Mouse (Mus musculus): ENCODE measurements around the gene Lekr1.

Gene Lekr1

DNA sequence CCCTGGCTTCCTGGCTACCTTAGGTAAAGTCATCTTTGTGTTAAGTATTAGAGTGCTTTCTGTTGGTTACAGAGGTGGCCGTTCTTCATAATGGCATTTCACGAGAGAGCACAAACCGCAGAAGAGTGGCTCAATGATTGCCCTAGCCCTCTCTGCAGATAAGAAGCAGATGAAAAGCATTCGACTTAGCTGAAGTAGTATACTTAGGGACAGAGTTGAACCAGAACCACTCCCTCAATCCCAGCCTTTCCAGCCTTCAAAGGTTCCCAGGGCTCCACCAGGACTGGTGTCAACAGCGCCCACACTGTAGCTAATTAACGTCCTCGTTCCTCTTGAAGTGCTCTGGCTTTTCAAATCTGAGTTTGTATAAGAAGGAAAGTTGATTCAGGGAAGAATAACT lies 166.4 kb downstream of the Lekr1 start:
- DNase-seq (ENCODE audit: low spot score): no peak

DNA sequence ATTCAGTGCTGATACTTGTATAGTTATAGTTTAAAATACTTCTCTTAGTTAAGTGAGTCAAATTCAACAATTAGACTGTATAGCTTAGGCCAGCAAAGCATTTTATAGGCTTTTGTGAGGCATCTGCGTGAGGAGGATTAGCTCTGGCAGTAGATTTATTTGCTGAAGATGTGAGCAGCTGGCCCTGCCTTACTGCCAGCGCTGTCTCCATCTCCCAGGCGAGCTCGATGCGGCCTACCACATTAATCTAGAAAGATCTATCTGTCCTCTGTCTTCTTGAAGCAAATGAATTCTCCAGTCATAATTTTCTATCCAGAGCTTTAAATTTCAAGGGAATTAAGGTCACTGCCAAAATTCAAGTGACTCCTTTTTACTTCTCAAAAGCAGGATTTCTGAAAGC lies 170.4 kb downstream of the Lekr1 start:
- DNase-seq (ENCODE audit: low spot score): no peak

DNA sequence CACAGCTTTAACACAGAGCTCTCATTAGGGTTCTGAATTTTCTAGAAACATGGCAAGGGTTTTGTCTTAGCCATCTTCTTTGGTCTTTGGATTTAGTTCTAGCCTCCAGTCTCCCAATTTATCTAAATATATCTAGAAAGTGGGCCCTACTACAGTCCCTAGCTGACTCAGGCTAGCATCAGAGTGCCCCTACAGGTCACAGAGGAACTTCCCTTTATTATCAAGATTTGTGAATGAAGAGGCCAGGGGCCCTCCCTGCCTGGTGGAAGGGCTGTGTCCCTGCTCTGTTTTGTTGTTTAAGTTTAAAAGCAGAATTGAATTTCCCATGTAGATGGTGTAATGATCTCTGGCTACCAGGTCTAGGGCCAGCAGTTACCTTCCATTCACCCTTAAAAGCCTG lies 173.6 kb downstream of the Lekr1 start:
- no peak for DNase-seq (ENCODE audit: low spot score)

DNA sequence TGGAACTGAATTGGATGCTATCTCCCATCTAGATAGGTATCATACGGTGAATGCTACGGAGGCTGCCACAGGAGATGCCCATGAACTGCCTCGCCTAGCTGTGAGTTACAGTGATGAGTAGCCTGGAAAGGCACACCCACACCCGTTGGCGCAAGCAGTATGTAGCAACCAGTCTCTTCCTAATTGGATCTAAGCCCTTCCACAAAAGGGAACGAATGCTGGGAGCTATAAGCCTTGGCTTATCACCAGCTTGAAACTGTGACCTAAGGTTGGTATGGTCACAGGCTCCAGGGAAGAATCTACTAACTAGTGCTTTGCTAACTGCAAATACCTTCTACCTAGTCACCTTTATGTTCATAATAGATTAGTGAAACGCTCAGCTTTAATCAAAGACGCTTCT lies 175.1 kb downstream of the Lekr1 start:
- no peak for DNase-seq (ENCODE audit: low spot score)

DNA sequence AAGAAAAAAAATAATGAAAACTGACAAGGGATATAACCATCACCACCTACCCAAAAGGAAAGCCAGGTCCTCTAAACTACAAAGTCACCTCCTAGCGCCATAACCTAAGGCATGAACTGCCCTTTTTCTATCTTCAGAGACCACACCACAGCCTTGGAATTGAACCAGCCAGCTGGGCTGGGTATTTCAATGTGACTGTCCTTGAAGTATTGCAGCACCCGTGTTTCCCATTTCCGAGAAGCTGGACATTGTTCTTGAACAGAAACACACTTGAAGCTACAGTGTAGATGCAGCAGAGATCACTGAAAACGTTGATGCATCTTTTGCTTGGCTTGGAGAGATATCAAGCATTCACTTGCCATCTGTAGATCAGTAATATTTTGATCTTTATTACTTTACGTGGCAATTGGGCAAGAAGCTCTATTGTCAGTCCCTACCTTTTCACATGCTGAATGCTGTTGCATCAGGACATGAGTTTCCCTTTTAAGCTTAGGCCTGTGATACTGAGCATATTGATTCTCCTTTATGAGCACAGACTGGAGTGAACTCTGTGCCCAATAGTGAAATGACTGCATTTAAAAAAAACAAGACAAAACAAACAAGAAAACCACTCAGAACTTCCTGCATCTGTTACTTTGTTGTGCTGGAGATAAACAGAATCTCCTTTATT lies 176.6 kb downstream of the Lekr1 start:
- DNase-seq (ENCODE audit: low spot score): no peak

DNA sequence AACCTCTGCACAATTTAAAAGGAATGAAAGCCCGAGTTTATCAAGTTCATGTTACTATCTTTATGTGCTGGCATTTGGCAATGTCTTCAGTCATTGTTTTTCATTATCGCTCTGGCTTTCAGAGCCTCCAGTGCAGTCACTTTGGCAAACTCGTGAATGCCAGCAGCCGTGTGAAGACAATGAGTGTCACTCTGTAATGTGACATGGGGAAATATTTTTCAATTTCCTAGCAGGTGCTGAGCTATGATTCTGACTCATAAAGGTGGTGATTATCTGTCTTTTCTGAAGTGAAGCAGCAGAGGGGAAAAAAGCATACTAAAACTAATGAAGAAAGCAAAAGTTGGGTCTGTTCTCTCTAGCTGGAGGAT lies 177.1 kb downstream of the Lekr1 start:
- no peak for DNase-seq (ENCODE audit: low spot score)

DNA sequence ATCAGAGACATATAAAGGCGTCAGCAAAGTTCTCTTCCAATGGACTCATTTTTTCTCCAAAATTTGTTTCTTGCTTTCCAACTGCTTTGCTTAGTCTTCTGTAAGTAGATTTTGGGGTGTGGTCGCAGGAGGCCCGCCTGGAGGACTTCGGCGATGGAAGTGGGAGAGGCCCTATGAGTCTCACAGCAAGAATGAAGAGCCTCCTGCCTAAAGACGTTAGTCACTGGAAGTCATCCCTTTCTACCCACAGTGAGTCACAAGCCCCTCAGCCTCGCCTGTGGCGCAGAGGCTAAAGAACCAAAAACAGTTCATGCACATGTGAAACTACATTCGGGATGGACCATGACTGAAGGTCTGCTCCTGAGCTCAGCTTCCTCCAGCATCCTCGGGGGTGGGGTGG lies 178.3 kb downstream of the Lekr1 start:
- no peak for DNase-seq (ENCODE audit: low spot score)

DNA sequence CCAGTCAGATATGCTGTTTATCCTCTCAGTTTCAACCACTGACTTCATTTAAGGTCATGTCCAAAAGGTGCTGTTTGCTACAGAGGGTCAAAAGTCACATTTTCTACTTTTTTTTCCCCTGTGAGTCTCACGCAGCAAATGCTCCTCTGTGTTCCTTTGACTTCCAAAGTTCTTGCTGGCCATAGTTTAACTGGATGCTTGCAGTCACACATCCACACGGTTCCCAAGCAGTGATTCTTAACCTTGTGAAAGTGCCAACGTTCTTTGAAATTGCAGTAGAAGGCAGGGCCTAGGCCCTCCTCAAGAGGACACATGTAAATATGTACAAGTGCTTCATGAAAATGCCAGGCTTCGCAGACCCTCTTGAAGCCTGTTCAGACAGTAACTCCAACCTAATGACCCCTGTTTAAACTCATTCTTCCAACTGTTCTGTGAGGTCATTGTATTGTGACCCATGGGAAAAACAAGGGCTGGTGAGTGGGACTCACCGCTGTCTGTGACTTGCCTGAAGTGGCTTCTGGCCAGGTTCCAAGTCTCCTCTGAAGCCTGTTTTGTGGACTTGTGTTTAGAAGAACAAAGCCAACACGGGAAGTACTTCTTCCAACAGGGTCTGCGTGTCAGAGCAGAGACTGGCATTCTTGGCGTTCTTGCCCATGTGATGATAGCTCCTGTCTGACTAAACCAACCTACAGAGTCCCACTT lies 179.0 kb downstream of the Lekr1 start:
- DNase-seq (ENCODE audit: low spot score): no peak

DNA sequence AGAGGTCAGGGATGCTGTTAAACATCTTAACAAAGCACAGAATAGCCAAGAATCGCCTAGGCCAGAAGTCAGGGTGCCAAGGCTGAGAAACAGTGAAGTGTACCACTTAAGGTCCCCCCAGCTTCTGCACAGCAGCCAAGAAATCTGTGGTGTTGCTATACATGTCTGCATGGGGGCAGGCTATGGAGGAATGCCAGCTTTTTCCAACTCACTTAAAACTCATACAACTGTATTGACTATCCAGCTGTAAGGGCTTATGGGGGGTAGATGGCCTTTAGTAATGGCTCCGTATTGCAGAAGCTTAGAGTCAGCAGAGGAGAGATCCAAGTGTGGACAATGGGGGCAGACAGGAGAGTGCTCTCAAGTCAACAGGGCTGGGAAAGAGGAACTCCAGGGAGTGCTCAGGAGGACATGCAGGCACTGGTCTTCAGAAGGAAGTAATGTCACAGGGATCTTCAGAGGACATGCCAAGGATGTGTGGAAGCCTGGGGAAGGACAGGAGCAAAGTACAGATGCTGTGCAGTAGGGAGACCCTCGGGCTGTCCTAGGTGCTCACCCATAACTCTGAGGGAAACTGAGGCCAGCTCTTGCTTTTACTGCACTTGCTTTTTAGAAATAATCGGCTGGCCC lies 181.2 kb downstream of the Lekr1 start:
- DNase-seq (ENCODE audit: low spot score): no peak

DNA sequence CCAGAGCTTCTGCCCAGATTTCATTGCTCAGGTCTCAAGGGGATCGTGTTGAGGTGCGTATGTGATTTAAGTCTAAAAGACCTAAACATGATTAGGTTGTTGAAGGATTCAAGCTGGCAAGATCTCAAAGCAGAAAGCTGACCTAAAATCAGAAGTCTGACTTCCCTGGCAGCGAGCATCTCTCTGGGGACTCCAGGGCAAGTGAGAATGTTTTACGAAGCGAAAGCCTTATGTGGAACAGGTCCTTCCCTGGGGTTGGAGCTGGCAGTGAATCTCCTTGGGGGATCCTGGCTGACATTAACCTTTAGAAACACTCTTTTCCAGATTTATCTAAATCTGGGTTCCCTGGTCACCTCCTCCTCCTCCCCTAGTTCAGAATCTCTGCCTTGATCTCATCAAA lies 187.7 kb downstream of the Lekr1 start:
- no peak for DNase-seq (ENCODE audit: low spot score)

DNA sequence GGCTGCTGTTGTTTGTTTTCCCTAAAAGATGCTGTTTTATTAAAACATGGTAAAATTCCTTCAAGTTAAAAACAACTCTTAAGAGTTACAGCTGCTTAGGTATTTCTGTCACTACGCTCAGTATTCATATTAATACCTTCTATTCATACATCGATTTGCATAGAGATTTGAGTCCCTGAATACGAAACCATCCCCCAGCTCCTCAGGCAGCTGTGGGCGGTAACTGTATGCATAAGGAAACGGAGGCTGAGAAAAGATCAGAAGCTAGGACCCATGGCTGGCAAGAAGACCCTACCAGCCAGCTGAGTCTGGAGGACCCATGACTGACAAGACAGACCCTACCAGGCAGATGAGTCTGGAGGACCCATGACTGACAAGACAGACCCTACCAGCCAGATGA lies 189.5 kb downstream of the Lekr1 start:
- no peak for DNase-seq (ENCODE audit: low spot score)

DNA sequence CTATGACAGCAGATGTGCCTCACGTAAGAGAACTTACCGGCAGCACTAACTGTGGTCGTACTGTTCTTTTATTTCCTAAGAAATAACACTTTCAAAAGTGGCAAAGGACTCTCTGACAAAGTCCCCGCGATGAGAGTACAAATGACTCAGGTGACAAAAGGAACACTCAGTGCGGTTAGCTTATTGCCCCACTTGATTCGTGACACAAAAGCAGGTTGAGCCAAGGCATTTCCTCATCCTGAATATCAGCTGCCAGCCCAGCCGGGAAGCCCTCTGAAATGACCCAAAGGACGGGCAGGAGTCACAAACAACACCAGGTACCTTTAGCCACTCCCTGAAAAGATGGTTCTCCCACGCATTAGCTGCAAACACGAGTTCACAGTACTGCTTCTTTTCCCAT lies 192.1 kb downstream of the Lekr1 start:
- no peak for DNase-seq (ENCODE audit: low spot score)

DNA sequence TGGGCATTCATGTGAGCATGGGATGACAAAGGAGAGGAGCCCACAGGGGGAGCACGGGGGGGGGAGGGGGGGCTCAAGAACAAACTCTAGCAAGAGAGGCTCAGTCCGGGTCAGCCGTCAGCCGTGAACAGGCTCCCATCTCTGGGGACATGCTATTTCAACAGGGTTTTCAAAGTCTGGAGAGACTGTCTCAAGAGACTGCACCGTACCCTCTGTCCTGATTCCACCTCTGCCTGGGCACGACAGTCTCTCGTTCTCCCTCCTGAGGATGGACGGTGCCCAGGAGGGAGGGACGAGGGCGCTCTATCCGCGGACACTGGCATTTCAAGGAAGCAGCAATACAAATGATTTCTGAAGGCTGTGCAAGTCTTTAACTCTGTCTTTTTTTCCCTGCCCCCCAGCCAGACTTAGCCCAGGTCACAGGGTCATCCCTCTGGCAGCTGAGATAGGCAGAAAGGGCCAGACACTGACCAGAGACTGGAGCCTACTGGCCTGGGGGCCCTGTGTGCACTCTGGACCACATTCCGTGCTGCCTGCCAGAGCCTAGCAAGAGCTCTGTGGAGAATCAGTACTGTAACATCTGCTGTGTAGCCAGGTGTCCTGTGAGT lies 192.8 kb downstream of the Lekr1 start:
- DNase-seq (ENCODE audit: low spot score): no peak

DNA sequence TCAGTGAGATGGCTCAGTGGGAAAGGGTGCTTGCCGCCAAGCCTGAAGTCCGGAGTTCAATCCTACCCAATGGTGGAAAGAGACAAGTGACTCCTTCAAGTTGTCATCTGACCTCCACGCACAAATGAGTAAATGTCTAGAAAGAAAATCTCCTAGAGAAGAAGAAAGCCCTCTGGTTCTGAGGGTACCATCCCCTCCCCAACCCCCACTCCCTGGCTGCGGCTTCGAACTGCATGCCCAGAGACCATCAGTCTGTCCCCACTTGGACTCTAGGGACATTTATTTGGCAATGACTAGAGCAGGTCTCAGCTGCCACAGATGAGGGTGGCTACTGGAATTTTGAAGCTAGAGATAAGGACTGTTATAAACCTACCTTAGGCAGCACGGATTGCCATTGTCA lies 193.7 kb downstream of the Lekr1 start:
- no peak for DNase-seq (ENCODE audit: low spot score)

DNA sequence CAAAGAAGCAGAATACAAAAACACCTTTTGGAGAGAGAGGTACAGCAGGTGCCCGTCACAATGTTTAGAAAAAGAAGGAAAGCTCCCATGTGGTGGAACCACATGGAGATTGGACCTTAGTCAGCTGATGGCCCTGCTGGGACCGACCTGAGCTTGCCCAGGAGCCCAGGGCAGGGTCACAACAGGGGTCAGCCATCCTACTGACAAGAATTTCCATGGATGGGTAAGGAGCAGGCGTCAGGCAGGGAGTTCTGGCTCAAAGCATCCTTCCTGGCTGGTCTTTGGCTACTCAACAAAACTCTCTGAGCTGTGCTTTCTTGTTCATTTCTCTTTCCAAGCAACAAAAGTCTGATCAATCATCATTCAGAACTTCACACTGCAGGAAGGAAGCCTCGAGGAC lies 194.9 kb downstream of the Lekr1 start:
- DNase-seq (ENCODE audit: low spot score): no peak

DNA sequence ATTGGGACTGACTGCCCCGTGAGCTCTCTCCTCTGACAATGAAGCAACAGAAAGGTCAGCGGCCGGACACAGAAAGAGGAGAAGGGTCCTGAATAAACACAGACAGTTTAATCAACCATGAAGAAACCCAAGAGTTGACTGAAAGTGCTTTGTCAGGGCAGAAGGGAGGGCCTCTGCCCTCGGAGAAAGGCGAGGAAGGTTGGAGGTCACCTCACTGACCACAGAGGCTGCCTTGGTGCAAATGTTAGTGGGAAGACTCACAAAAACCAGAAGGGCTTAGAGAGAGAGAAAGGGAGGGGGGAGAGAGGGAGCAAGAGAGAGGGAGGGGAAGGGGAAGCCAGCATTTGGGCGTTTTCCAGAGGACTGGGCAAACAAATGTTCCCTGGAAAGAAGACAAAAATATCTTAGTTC lies 195.4 kb downstream of the Lekr1 start:
- no peak for DNase-seq (ENCODE audit: low spot score)

DNA sequence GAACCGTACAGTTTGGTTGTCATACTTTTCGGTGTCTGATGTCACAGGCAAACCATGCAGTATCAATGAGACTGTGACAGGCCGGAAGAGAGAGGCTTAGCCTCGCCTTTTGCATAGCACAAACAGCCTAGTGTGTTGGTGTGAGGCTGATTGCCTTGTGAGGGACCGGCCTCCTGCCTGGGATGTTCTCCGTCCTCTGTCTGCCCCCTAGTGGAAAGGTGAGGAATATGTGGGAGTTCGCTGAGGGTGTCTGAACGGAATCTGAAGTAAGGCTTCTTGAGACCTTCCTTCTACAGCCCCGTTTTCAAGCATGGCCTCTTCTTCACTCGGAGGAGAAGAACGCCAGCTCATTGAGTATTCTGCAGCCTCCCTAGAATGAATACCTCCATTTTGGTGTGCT lies 197.3 kb downstream of the Lekr1 start:
- DNase-seq (ENCODE audit: low spot score): peak; percentile 42

DNA sequence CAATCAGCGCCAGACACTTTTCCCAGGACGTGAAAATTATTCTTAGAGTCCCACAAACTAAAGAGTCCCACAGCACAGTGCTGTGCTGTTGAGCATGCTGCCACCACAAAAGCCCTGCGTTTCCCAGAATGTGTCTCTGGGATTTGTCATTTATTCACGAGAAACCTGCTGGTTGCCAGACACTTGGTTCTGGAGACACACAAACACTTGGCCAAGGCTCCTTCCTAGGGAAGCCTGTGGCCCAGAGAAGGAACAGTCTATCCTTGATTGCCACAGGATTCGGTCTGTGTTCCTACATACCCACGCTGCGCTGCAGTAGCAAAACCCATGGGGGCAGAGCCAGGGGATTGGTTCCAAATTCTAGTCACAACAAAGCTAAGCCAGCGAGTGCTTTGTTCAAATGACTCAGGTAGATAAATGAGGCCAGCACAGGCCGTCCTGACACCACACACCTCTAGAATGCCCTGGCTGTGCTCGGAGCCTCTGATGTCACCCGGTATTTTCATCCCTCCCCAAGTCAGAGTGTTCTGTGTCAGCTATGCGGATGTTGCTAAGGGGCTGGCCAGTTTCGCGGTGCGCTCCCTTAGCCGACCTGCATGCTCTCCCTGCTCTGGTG lies 197.8 kb downstream of the Lekr1 start:
- DNase-seq (ENCODE audit: low spot score): no peak

DNA sequence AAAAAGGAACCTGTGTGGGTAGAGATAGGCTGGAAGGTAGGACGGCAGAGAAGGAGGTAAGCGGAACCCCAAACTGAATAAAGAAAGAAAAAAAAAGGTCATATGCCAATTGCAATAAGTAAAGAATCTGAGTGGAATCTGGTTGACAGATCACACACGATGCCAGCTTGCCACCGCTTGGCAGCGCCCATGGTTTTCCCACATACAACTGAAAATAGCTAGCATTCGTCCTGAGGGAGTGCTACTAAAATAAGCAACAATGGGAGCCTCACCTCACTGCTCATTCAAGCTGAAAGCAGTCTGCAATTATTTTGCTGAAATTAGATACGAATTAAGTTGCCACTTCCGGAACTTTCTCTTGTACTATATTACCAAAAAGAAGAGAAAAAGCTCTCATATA lies 202.9 kb downstream of the Lekr1 start:
- no peak for DNase-seq (ENCODE audit: low spot score)

DNA sequence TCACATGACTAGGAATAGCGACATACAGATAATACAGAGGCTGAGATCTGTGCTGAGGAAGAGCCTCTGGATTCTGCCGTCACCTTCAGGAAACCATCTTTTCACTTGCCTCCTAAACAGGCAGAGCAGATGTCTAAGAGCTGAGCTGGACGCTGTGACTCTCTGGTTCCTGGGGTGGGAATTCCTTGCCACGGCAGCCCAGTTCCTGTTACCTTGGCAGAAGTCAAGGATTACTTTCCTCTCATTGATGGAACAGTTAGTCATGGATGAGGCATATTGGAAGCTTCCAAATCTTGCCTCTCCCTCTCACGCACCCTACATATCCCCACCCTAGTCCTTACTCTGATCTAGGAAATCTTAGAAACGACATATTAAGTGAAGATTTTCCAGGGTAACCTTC lies 203.7 kb downstream of the Lekr1 start:
- no peak for DNase-seq (ENCODE audit: low spot score)

DNA sequence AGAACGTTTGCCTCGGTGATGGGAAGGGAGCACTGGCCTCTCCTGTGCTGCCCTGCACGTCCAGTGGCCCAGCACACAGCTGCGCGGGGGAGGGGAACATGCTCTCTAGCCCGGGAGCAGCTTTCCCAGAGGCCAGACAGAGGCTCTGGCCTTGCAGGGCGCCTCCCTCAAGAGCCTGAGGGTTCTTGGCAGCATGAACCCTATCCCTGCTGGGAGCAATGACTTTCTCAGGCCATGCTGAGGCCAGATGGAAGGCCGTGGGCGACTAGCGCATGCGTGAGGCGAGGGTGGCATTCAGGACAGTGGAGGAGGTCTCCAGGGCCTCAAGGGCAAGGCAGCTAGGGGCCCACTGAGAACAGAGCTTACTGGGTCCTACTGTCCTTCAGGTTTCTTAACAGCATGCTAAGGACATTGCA lies 205.2 kb downstream of the Lekr1 start:
- no peak for DNase-seq (ENCODE audit: low spot score)

DNA sequence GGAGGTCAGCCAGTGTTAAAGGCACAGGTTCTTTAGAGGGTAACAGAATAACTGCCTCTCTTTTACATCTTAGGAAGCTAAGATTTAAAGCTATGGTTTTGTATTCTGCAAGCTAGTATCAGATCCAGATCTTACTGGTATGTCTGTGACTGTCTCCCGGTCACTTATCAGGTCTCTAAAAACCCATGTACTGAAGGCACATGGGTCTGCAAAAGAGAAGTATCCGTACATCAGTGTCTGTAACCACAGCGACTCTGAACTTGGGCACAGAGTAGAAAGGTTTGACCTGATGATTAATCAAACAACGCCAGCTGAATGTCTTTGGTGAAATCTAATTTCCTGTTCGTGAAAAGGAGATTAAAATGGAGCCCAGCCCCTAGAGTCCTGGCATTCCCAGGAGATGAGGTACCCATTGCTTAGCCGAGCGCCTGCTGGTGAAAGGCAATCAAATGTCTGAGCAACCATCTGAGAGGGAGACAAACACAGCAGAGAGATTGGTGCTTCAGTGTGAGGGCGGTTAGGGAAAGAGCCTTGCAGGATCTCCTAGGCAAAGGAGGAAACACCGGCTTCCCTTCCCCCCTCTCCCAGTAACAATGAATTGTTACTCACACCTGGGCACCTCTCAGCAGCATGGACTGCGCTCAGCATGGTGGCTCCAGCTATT lies 205.7 kb downstream of the Lekr1 start:
- DNase-seq (ENCODE audit: low spot score): no peak

Measured in urinary bladder, postnatal 10 days (tissue).